Mouse (Mus musculus): ENCODE results near the gene 1700020L24Rik.

GRCm38 (mm10) chr11:83443824-83444223, 6.3 kb downstream of the 1700020L24Rik start:
- TF ChIP-seq EP300 (IDR thresholded peaks at IDR 0.05; ENCODE audit: low read depth) (no peak), CTCF (IDR thresholded peaks at IDR 0.05; ENCODE audit: low read depth) (no peak)

Measured in liver, embryonic 14.5 days (tissue).